Mouse (Mus musculus) ovary, postnatal 36 days (tissue): ENCODE data around the gene Hnrnpk.
"Not testable (repeated sequence)": the region's sequence is repeated elsewhere in the genome, so short reads cannot be mapped to it uniquely, and the experiment has no call there.

Experiments used
- DNase-seq: peaks from one replicate; pipeline ENCODE4 v3.0.0; 2022; ENCODE audit warnings: low spot score, mixed read lengths

The Hnrnpk gene

DNA sequence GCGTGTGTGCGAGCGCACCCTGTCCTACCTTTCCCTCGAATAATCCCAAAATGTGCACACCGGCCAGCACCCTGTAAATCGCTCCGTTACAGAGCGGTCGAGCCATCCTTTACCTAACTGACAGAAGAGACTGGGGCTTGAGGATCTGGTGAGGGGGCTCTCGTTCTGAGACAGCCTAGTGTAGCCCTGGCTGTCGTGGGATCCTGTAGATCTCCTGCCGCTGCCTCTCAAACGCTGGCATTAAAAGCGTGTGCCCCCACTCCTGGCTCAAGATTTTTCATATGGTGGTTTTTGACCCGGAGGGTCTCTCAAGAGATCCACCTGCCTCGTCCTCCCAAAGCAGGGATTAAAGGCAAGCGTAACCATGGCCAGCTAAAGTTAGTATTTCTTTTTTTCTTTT, at the start of gene Hnrnpk:
Gene Hnrnpk (minus strand): TSS at position 101 of the 400 bp plus-strand sequence.
- not testable (repeated sequence) for DNase-seq

DNA sequence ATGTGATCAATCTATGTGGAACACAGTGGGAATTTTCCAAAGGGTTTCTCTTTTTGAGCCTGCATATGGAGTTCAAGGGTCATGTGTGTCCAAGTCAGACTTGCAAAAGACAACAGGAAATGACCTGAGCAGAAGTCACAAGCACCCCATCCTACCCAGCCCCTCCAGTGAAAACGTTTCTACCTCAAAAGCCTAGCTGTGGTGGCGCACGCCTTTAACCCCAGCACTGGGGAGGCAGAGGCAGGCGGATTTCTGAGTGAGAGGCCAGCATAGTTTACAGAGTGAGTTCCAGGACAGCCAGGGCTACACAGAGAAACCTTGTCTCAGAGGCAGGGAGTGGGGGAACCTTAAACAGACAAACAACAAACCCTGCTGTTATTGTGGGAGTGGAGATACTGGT, 49.1 kb upstream of the Hnrnpk start:
- no peak for DNase-seq

DNA sequence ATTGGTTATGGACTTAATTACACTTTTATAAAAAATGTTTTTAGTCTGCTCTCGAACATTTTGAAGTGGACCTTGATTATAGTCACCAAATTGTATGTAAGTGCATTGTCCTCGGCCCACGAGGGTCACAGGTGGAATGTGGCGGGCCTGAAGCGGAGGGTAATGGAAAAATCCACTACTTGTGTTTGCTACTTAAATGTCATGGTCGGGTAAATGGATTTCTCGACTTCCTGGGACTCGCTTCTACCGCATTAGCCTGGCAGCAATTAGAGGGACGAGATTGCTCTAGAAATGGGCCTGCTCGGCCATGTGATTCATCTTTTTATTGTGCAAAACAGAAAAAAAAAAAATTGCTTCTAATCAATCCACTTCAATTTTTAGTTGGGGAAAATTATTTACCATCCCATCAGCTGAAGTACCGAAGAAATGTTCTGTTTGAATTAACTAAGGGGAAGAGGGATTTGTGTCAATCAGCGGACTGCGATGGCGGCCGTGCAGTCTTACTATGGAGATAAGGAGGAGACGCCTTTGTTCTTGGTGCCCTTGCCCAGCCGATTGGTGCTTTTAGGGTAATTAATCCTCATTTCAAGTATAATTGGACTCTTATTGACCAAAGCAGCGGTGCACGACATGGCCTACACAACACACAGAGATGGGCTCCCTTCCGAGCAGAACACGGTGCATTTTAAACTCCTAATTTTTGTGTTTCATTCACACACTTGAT, 47.5 kb upstream of the Hnrnpk start:
- no peak for DNase-seq

DNA sequence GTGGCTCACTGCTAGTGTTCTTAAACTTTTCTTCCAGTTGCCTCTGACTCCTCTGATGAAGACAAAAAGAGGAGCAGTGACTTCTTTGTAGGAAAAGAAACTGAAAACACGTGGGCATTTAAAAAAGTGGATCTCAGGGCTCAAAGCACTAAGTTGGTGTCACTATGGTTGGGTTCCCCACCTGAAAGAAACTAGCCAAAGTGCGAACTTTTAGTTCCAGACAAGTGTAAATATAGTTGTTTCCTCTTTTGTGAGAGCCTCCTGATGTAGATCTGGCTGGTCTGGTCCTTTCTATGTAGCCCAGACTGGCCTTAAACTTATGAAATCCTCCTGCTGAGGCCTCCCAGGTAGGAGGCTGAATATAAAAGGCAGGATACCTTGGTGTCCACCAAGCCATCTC, 43.4 kb upstream of the Hnrnpk start:
- DNase-seq, result no peak

DNA sequence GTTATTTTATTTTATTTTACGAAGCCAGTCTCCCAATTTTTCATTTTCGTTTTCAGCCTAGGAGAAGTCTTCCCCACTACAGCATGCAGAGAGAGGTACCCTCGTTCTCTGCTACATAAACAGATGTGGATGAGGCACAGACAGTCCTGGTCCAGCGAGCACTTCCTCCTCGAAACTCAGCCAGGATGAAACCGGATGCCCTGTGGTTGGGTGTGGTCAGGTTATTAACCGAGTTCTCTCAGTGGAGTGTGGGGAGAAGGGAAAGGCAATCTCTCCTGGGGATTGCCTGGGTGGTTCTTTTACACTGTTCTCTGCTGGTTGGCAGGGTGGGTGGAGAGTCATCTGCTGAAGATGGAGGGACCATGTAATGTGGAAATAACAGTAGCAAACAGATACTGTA, 40.6 kb upstream of the Hnrnpk start:
- no peak for DNase-seq

DNA sequence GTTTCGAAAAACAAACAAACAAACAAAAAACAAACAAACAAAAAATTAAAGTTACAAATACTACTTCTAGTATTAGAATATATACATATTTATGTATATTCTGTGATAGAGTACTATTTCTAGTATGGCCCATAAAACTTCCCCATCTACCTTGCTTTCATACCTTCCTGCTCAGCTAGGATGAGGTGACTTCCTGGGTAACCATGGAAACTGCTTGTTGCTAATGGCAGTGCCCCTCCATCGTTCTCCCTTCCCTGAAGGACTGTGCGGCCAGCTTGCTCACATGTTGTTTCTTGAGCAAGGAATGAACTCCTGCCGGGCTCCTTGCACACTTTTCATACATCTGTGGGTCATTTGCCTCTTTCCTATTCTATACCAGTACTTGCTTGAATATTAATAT, 40.2 kb upstream of the Hnrnpk start:
- no peak for DNase-seq

DNA sequence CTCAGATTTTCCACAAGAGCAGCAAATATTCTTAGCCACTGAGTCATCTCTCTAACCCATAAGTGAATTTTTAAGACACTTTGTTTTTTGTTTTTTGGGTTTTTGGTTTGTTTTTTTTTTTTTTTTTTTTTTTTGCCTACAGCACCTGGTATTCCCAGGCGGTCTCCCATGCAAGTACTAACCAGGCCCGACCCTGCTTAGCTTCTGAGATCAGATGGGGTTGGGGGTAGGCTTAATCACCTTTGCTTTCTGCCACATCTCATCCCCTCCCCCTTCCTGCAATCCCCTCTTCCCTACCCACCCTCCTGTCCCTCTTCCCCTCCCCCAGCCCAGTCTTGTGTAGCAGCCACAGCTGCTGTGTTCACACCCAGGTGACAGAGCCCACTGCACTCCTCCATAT, 36.6 kb upstream of the Hnrnpk start:
- DNase-seq, result no peak

DNA sequence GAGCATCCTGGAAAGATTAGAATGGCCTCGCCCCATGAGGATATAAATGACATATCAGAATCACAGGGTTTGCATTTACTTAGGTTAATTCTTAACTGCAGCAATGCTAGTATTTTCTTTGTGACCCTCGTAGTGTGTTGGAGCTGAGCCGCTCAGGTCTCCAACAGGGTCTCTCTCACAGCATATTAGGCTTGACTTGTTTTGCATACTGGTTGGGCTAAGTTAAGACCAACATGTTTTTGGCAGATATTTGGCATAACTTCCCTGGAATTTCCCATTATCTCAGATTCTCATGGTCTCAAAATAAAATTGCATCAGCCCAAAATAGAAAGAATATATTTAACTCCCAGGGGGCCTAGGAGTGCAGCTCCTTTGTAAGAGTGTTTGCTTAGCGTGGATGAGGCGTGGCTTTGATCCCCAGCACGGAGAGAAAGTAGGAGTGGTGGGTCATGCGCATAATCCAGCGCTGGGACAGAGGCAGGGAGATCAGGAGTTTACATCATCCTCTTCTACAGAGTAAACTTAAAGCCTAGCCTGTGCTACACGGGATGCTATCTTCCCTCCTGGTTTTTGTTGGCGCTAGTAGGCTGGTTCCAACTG, 20.0 kb upstream of the Hnrnpk start:
- no peak for DNase-seq

DNA sequence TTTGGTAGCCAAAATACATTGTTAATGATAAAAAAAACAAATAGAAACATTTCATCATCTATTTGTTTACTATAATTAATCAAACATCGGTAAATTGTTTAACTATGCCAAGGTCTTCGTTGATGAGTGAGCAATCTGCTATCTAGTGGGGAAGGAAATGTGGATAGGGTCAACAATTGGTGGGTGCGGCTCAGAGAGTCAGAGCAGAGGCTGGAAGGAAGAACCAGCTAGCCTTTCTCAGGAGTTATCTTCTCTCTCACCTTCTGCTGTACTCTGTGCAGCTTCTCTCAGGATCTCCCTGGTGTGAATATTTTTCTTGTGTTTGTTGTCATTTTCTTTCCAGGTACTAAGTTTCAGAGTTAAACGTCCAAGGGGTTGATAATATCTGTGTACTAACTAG, 19.1 kb upstream of the Hnrnpk start:
- DNase-seq, result no peak

DNA sequence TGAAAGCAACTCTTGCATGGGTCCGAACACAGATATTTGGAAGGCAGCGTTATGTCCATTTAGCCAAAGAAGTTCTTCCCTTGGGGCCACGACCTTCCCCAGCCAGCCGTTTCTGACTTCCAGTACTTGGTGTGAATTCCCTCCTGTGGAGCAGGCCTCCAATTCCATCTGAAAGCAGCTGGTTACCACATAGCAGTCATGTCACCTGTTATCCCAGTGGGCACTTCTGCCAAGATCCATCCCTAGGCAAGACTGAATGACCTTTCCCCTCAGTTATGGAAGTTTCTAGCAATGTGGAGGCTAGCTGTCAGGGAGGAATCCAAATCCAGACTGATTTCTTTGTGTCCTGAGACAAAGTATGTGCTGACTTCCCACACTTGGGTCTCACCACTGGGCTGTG, 17.9 kb upstream of the Hnrnpk start:
- DNase-seq, result no peak

DNA sequence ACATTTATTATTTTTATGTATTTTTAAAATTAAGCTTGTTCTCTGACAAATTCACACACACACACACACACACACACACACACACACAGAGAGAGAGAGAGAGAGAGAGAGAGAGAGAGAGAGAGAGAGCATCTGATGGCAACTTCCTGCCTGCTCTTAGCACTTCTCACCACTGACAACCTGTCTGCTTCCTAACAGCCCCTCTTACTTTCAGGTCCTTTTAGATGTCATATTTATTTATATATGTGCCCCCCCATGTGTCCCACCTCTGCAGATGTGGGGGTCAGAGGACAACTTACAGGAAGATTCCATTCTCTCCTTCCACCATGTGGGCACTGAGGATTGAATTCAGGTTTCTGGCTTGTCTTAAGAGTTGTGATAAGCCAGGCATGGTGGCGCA, 16.1 kb upstream of the Hnrnpk start:
- no peak for DNase-seq

DNA sequence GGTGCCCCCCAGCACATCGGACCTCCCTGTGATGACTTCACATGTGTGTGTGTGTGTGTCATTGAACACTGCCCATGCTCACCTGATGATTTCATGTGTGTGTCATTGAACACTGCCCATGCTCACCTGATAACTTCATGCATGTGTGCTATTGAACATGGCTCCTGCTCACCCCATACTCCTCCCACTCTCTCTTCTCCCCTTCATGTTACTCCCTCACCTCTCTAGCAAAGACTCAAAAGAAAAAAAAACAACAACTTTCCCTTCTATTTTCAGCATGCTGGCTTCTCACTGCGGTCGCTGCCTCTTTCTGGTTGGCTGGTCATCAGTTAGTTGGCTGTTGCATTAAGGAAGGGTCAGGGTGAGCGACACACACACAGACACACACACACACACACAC, 15.5 kb upstream of the Hnrnpk start:
- no peak for DNase-seq

DNA sequence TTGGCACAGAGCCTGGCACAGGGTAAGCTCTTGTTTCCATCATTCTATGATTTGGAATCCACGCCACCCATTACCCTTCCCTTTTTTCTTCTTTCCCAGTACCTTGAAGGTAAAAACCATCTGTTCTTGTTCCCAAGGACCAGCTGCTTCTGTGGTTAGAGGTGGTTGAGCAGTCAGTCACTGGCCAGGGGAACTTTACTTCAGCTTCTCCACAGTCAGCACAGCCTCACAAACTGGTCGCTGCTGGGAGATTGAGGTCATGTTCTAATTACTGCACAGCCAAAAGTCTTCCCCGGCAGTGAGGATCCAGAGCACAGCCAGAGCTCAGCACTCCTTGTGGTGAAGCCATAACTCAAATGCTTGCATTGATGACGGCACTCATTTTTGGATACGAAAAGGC, 12.7 kb upstream of the Hnrnpk start:
- no peak for DNase-seq

DNA sequence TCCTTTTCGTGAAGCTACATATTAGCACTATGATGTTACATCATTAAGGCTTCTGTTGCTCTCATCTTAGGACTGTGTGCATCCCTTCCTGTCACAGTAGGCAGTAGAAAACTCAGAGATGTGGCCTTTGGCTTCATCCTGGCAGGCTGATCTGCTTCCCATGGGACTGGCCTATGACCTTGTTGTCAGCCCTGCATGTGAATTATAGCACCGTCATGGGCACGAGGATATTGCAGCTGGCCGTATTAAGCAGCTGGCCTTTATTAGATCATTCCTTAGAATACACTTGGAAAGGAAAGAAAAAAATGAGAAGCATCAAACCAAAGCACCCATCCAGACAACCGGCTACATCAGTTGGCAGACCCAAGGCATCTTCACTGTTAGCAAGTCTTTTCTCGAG, 12.2 kb upstream of the Hnrnpk start:
- no peak for DNase-seq

DNA sequence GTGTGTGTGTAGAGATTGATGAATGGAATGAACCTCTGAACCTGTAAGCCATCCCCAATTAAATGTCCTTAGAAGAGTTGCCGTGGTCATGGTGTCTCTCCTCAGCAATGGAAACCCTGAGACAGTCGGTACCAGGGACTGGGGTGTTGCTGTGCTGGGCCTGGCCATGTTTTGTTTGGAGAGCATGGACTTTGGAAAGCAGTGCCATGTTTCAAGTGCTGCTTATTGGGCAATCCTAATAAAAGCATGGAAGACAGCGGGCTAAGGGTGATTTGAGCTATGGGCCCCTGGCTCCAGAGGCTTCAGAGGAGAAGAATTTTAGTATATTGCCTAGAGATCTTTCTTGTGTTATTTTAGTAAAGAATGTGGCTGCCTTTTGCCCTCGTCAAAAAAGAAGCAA, 7.9 kb upstream of the Hnrnpk start:
- no peak for DNase-seq

DNA sequence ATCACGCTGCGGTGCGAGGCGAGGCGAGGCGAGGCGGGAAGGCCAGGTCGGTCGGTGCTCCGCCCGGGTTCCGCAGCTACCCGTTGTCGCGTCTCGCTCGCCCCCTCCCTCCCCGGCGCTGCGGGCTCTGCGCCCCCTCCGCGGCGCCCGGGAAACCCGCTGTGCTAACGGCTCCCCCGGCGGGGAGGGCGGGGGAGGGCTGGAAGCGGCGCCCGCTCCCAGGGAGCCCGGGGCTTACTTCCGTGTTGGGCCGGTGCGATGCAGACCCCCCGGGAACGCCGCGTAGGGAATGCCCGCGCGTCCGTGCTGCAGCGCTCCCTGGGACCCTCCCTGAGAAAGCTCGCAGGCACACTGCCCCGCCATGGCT, 416 bp downstream of the Hnrnpk start:
- DNase-seq, result peak; percentile 88

DNA sequence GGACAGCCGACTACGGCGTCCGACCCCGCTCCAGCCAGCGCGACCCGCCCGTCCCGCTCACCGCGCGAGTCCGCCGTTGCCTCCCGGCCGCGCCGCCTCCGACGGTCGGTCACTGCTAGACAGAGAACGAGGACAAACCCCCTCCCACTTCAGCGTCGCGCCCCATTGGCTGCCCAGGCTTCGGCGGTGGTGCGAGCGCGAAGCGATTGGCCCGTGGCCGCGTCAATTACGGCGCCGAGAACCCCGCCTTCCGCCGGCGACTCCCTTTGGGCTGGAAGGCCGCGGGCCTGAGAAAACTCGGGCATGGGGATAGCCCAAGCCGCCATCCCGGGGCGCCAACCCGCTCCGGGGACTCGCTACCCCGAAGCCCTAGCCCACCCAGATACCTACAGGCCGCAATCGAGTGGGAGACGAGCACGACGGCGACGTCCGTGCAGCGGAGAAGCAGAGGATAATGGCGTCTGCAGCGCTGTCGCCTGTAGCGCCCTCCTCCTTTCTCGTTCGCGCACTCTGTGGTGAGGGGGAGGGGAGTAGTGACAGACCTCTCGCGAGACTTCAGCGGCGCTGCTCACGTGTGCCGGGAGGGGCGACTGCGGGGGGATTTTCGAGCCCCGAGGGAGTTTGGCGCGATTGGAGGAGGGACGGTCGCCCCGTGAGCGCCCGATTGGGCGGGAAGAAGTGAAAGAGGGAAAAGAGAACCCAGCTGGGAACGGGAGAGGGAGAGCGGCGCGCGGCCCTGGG, 970 bp downstream of the Hnrnpk start, which contains the start of gene Rmi1:
Gene Rmi1 (plus strand): TSS at position 246 of the 741 bp plus-strand sequence.
- DNase-seq, result peak; percentile 98

DNA sequence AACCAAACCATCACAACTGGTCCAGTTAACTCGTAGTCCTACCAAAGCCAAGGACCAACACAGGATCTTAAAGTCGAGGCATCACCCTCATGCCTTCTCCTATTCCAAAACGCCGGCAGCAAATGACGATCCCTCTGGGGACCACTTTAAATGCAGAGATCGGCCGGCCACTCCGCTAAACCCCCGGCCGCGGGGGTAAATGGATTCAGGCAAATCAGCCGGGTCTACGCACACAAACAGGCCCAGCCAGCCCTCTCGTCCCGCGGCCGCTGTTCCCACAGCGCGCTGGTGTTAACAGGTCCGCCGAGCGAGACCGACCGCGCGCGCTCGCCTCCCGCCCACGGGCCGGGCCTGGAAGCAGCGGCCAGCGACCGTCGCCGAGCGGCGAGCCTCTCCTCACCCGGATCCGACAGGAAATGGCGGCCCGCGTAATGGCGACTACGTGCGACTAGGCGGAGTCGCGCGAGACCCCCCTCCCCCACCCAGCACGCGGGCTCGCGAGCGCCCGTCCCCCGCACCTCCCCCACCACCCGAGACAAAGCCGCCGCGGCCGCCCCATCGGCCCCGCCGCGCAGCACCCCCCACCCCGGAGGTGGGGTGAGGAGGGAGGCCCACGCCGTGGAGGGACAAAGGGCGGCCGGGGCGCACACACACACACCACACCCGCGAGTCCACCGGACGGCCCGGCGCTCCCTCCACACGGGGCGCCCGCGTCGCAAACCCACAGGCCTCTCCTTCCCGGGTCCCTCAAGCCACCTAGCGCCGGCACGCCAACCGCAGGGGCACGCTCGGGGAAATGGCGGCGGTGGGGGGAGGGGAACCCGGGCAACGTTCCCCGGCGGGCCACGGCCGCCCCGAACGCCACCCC, 1.8 kb downstream of the Hnrnpk start:
- peak; percentile 74 for DNase-seq

DNA sequence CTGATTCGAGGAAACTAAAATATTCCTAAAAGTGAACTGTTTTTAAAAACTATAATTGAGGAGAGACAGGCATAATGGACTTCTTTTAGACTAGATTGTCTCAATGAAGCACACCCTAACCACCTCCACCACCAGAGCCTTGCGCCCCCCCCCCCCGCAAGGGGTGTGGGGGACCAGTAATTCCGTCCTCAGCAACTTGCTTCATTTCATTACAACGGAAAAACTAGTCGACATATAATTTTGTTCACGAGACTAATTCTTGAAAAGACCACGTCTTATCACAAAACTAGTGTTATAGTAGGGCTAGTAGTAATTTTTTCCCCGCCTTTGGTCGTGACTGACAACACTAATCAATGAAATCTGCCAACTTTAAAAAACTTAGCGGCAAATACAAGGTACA, 2.6 kb downstream of the Hnrnpk start:
- no peak for DNase-seq

DNA sequence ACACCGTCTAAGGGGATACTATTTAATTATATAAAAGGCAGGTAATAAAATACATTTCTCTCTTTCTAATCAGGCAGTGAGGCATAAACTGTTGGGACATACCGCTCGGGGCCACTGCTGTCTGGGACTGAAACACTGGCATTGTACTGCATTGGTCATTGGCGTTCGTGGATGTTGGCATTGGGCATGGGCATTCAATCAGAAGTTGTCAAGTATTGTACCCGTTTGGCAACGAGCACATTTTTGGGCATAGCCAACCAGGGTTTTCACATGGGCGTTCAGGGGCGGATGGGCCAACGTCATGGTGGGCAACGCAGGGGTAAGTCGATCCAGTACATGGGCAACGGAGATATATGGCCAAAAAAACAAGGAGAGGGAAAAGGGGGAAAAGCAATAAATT, 5.5 kb downstream of the Hnrnpk start:
- DNase-seq, result no peak

DNA sequence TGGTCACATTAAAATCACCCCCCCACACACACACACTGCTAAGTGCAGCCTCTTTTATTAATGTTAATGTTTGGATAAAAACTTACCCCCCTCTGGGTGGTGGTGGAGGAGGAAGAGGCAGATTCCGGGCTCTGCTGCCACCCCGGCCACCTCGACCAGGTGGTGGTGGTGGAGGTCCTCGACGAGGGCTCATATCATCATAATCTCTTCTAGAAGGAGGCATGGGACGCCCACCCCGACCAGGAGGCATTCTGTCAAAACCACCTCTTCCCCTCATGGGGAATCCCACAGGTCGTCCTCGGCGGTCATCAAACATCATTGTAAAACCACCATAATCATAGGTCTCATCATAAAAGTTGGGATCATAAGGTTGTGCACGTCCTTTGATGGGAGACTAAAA, 8.8 kb downstream of the Hnrnpk start:
- not testable (repeated sequence) for DNase-seq

DNA sequence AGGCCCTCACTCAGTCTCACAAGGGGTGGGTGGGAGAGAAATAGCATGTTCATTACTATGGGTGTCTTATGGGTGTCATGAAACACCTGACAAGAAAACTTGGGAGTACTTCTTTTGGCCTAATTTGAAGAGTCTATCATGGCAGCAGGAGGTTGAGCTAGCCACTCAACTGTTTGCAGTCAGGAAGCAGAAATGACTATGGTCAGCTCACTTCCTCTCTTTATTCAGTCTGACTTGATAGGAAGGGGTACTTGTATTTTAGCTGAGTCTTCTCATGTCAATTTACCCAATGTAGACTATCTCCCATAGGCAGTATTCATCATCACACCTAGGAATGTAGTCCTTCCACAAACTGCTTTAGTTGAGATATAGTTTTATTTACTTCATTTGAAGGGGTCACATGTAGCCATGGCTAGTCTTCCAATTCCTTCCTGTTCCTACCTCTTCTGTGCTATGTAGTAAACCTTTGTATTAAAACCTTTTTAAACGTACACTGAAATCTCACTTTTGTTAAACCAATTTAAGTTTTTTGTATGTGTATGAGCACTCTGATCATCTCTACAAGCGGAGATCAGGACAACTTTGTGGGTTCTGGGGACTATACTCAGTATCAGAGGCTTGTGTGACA, 13.7 kb downstream of the Hnrnpk start:
- DNase-seq, result no peak
